ENCODE assay signal across 8 mouse cellular contexts in the genomic region with DNA sequence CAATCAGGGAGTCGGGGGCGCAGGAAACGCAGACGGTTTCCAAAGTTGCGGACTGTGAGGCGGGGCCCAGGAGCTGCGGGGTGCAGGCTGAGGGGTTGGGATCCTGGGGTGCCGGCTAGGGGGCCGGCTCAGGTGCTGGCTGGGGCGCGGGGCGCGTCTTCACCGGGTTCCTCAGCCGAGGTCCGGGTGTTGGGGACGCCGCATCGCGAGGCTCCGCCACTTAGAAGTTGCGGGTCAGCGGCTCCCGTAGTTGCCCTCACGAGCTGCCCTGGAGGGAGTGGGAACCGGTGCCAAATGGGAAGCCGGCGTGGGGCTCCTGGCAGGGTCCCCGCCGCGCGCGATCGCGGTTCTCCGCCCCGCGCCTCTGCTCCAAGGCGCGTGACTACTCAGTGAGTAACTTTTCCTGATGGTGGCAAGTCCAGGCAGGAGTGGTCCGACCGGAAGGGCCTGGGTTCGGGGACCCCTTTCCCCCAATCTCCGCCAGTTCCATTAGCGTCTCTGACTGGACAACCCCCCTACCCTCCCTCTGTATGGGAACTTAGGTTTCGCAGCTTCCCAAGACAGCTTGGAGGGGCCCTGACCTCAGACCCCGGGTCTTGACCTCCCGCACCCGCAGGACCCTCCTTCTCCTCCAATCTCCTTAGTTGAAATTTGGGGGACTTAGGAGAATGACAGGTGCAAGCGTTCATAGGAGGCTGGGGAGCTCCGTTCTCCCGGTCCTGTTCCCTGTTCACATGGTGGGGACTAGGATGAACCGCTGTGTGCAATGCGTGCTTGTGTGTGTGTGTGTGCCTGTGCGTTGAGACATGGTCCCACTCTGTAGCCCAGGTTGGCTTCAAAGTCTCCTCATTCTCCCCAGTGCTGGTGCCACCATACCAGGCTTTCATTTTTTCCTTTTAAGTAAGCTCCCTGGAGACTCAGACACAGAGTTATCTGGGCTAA. TPM values are rescaled to one million over a fixed set of nuclear protein-coding genes. Genes with fewer than 3 reads are reported as not detected.
A peak's percentile ranks its signal among the peaks of the same experiment; 100 is the strongest.
DNase-seq lines count a peak whose midpoint lies in the region; ATAC-seq and TF ChIP-seq lines count a peak whose summit lies in the region.

No protein-coding gene starts in this region.

- TF ChIP-seq EP300 in CH12.LX (IDR thresholded peaks at IDR 0.05; ENCODE audit: low read length) = no peak
- no peak for TF ChIP-seq EP300 in lung, postnatal 0 days (IDR thresholded peaks at IDR 0.05)
- TF ChIP-seq EP300 in stomach, postnatal 0 days (optimal IDR thresholded peaks at IDR 0.05) = no peak

- peaks cover 13 to 32% of the 10 kb centered on the region in 2 experiments for H3K36me3 ChIP-seq in CH12.LX (replicated peaks in 1 of 2; ENCODE audit: control insufficient read depth in 1 of 2, insufficient read depth in 1 of 2, low read length in 1 of 2)
- H3K36me3 ChIP-seq in embryonic facial prominence, embryonic 14.5 days (ENCODE audit: control insufficient read depth, insufficient read depth, low read length) = peaks cover 33% of the 10 kb centered on the region
- H3K36me3 ChIP-seq in lung, postnatal 0 days (ENCODE audit: insufficient read depth, low read length) = 0 out of 2 replicates have a peak, but pooled peaks cover 9% of the 10 kb centered on the region
- peaks cover 3% of the 10 kb centered on the region; the same call in 1 of the 2 replicates for H3K36me3 ChIP-seq in stomach, postnatal 0 days (ENCODE audit: control insufficient read depth, insufficient read depth, low read length)

- intact Hi-C loops in gastrocnemius, adult 2 months (cut with DNase I) = no loop called here

- H3K4me2 ChIP-seq in CH12.LX (ENCODE audit: insufficient read depth, low read depth, poor library complexity, severe bottlenecking) = peak overlapping the region; percentile 45
- H3K4me2 ChIP-seq in embryonic facial prominence, embryonic 14.5 days (ENCODE audit: low read depth, low read length) = peak overlapping the region; percentile 70
- peak overlapping the region; percentile 73 for H3K4me2 ChIP-seq in lung, postnatal 0 days (replicated peaks; ENCODE audit: low read depth, low read length)
- peak overlapping the region; percentile 94 for H3K4me2 ChIP-seq in stomach, postnatal 0 days (replicated peaks; ENCODE audit: low read depth)

- no peak for DNase-seq in gastrocnemius, adult 2 months
- no peak for DNase-seq in gastrocnemius, postnatal 25 days
- DNase-seq in CH12.LX (ENCODE audit: extremely low read depth) = no peak
- peak; percentile 19 for DNase-seq in embryonic facial prominence, embryonic 14.5 days (ENCODE audit: low spot score)
- peak; percentile 22 for DNase-seq in induced T-regulatory cell, adult 2 months (ENCODE audit: low read depth)
- DNase-seq in lung, postnatal 0 days (ENCODE audit: low spot score) = no peak
- peak; percentile 46 for DNase-seq in stomach, postnatal 0 days (ENCODE audit: low spot score)
- no peak for DNase-seq in right cerebral cortex, postnatal 10 days (ENCODE audit: low spot score in 2 of 2)

- in situ Hi-C loops in CH12.LX (cut with MboI; ENCODE audit: low pct_ligation_motif_present, low pct_unique_long_range_greater_than_20kb, low sequenced_read_pairs) = no loop called here

- peak overlapping the region; percentile 83 for H3K4me3 ChIP-seq in gastrocnemius, adult 2 months
- H3K4me3 ChIP-seq in CH12.LX (replicated peaks in 1 of 3; ENCODE audit: low read depth in 2 of 3, low read length in 2 of 3, poor library complexity in 1 of 3) = peak overlapping the region; percentile 74 to 96 (median 88)
- peak overlapping the region; percentile 74 for H3K4me3 ChIP-seq in embryonic facial prominence, embryonic 14.5 days (ENCODE audit: low read depth, low read length)
- H3K4me3 ChIP-seq in lung, postnatal 0 days (ENCODE audit: low read depth, low read length) = peak overlapping the region; percentile 73
- H3K4me3 ChIP-seq in stomach, postnatal 0 days (ENCODE audit: low read depth, low read length) = peak overlapping the region; percentile 88

- H3K27ac ChIP-seq in gastrocnemius, adult 2 months = peak overlapping the region; percentile 89
- H3K27ac ChIP-seq in CH12.LX (ENCODE audit: insufficient read depth, low read depth) = no peak overlapping the region
- peak overlapping the region; percentile 72 for H3K27ac ChIP-seq in embryonic facial prominence, embryonic 14.5 days (replicated peaks; ENCODE audit: low read depth, low read length)
- H3K27ac ChIP-seq in lung, postnatal 0 days (ENCODE audit: low read length) = peak overlapping the region; percentile 69
- H3K27ac ChIP-seq in stomach, postnatal 0 days (replicated peaks) = peak overlapping the region; percentile 82

- TF ChIP-seq RAD21 in CH12.LX (IDR thresholded peaks at IDR 0.05; ENCODE audit: low read depth, low read length) = no peak

- peaks cover 3% of the 10 kb centered on the region for H3K9me3 ChIP-seq in CH12.LX (replicated peaks; ENCODE audit: low read length)
- H3K9me3 ChIP-seq in embryonic facial prominence, embryonic 14.5 days (ENCODE audit: control insufficient read depth, low read length) = no peaks in the 10 kb centered on the region
- no peaks in the 10 kb centered on the region for H3K9me3 ChIP-seq in lung, postnatal 0 days (ENCODE audit: low read length)
- H3K9me3 ChIP-seq in stomach, postnatal 0 days (ENCODE audit: control insufficient read depth, low read length) = no peaks in the 10 kb centered on the region

- TF ChIP-seq POLR2A in CH12.LX (IDR thresholded peaks at IDR 0.05; ENCODE audit: low read depth, low read length) = no peak

- 0% methylated on average over 29 of the region's 55 CpGs for WGBS in embryonic facial prominence, embryonic 14.5 days
- 2% methylated on average over 45 of the region's 55 CpGs for WGBS in lung, postnatal 0 days
- WGBS in stomach, postnatal 0 days = 1% methylated on average over 55 of the region's 55 CpGs

- no peaks in the 10 kb centered on the region for H3K79me2 ChIP-seq in CH12.LX (replicated peaks; ENCODE audit: control insufficient read depth, extremely low read depth, insufficient read depth, poor library complexity, severe bottlenecking)

- no peaks in the 10 kb centered on the region for H3K27me3 ChIP-seq in CH12.LX (replicated peaks)
- H3K27me3 ChIP-seq in embryonic facial prominence, embryonic 14.5 days (replicated peaks; ENCODE audit: control insufficient read depth, insufficient read depth, low read length) = no peaks in the 10 kb centered on the region
- no peaks in the 10 kb centered on the region for H3K27me3 ChIP-seq in lung, postnatal 0 days (replicated peaks; ENCODE audit: insufficient read depth, low read length)
- no peaks in the 10 kb centered on the region for H3K27me3 ChIP-seq in stomach, postnatal 0 days (ENCODE audit: control insufficient read depth, insufficient read depth, low read length)

- no peak for TF ChIP-seq CTCF in gastrocnemius, adult 2 months (IDR thresholded peaks at IDR 0.05)
- TF ChIP-seq CTCF in CH12.LX (conservative IDR thresholded peaks at IDR 0.05 in 1 of 2, IDR thresholded peaks at IDR 0.05 in 1 of 2; ENCODE audit: low read depth in 2 of 2, low read length in 2 of 2) = no peak
- TF ChIP-seq CTCF in lung, postnatal 0 days (IDR thresholded peaks at IDR 0.05) = no peak
- TF ChIP-seq CTCF in stomach, postnatal 0 days (IDR thresholded peaks at IDR 0.05; ENCODE audit: low read depth) = no peak

- peak; percentile 69 for ATAC-seq in embryonic facial prominence, embryonic 14.5 days (ENCODE audit: low read depth)
- ATAC-seq in lung, postnatal 0 days = peak; percentile 36
- ATAC-seq in stomach, postnatal 0 days (ENCODE audit: low FRiP score, low TSS enrichment) = peak; percentile 50

- peaks cover 5 to 15% of the 10 kb centered on the region in 2 experiments for H3K4me1 ChIP-seq in CH12.LX (ENCODE audit: control insufficient read depth in 1 of 2, insufficient read depth in 2 of 2)
- H3K4me1 ChIP-seq in embryonic facial prominence, embryonic 14.5 days (ENCODE audit: control insufficient read depth, insufficient read depth, low read length) = no peaks in the 10 kb centered on the region
- H3K4me1 ChIP-seq in lung, postnatal 0 days (ENCODE audit: insufficient read depth, low read depth, low read length) = no peaks in the 10 kb centered on the region; the same call in 1 of the 2 replicates
- no peaks in the 10 kb centered on the region for H3K4me1 ChIP-seq in stomach, postnatal 0 days (replicated peaks; ENCODE audit: control insufficient read depth, insufficient read depth)

- dilution Hi-C loops in CH12.LX (cut with MboI; ENCODE audit: extremely low pct_ligation_motif_present, extremely low pct_unique_long_range_greater_than_20kb, low sequenced_read_pairs) = no loop called here

- H3K9ac ChIP-seq in CH12.LX (ENCODE audit: insufficient read depth, low read depth) = peak overlapping the region; percentile 92
- peak overlapping the region; percentile 82 for H3K9ac ChIP-seq in embryonic facial prominence, embryonic 14.5 days (ENCODE audit: low read depth, low read length)
- peak overlapping the region; percentile 76 for H3K9ac ChIP-seq in lung, postnatal 0 days (replicated peaks; ENCODE audit: low read depth)
- peak overlapping the region; percentile 90 for H3K9ac ChIP-seq in stomach, postnatal 0 days (ENCODE audit: low read length)

RNA-seq across cellular contexts. Expression of a gene that starts 0.8 kb away (rescaled TPM):
- 1 to 10 TPM; 3.8 to 4.3 TPM for total RNA-seq in gastrocnemius, adult 2 months (2021)
- 1 to 10 TPM; 3.0 to 4.7 TPM for total RNA-seq in gastrocnemius, postnatal 25 days (2021)
- total RNA-seq in CH12.LX (2012; rRNA removed) (12.5 and 14.0 TPM in 2 replicates), CH12.LX (2014; rRNA removed) (7.5 and 9.0 TPM in 2 replicates)
- 11.8 TPM in 2 replicates for polyA plus RNA-seq in CH12.LX (2012; ENCODE audit: insufficient read length, low read depth)
- 26.8 and 37.3 TPM in 2 replicates for polyA plus RNA-seq in embryonic facial prominence, embryonic 14.5 days (2014; fragmentation: Nextera tagmentation; extraction: Ambion mirVana)
- polyA plus RNA-seq in lung, postnatal 0 days (2015; fragmentation: Nextera tagmentation; extraction: Ambion mirVana) = 54.1 and 61.1 TPM in 2 replicates
- 13.8 and 17.5 TPM in 2 replicates for polyA plus RNA-seq in stomach, postnatal 0 days (2015; fragmentation: Nextera tagmentation; extraction: Ambion mirVana)

RNA-seq across cellular contexts. Expression of a gene that starts 18.9 kb away (rescaled TPM):
- 10 to 100 TPM; 29.9 to 30.0 TPM for total RNA-seq in gastrocnemius, adult 2 months (2021)
- total RNA-seq in gastrocnemius, postnatal 25 days (2021) = 10 to 100 TPM; 26.9 to 30.7 TPM
- total RNA-seq in CH12.LX (2012; rRNA removed) (76.6 and 77.3 TPM in 2 replicates), CH12.LX (2014; rRNA removed) (58.9 and 64.9 TPM in 2 replicates)
- polyA plus RNA-seq in CH12.LX (2012; ENCODE audit: insufficient read length, low read depth) = 98.4 and 129 TPM in 2 replicates
- 47.4 and 49.2 TPM in 2 replicates for polyA plus RNA-seq in embryonic facial prominence, embryonic 14.5 days (2014; fragmentation: Nextera tagmentation; extraction: Ambion mirVana)
- polyA plus RNA-seq in lung, postnatal 0 days (2015; fragmentation: Nextera tagmentation; extraction: Ambion mirVana) = 29.9 and 32.5 TPM in 2 replicates
- polyA plus RNA-seq in stomach, postnatal 0 days (2015; fragmentation: Nextera tagmentation; extraction: Ambion mirVana) = 35.0 and 36.0 TPM in 2 replicates

RNA-seq across cellular contexts. Expression of a gene that starts 18.9 kb away (rescaled TPM):
- 100 to 1,000 TPM; 118 to 128 TPM for total RNA-seq in gastrocnemius, adult 2 months (2021)
- 100 to 1,000 TPM; 113 to 119 TPM for total RNA-seq in gastrocnemius, postnatal 25 days (2021)
- total RNA-seq in CH12.LX (2012; rRNA removed) (204 and 243 TPM in 2 replicates), CH12.LX (2014; rRNA removed) (134 and 139 TPM in 2 replicates)
- polyA plus RNA-seq in CH12.LX (2012; ENCODE audit: insufficient read length, low read depth) = 148 and 191 TPM in 2 replicates
- 314 and 345 TPM in 2 replicates for polyA plus RNA-seq in embryonic facial prominence, embryonic 14.5 days (2014; fragmentation: Nextera tagmentation; extraction: Ambion mirVana)
- polyA plus RNA-seq in lung, postnatal 0 days (2015; fragmentation: Nextera tagmentation; extraction: Ambion mirVana) = 266 and 297 TPM in 2 replicates
- polyA plus RNA-seq in stomach, postnatal 0 days (2015; fragmentation: Nextera tagmentation; extraction: Ambion mirVana) = 347 and 366 TPM in 2 replicates

RNA-seq across cellular contexts. Expression of a gene that starts 32.2 kb away (rescaled TPM):
- total RNA-seq in gastrocnemius, adult 2 months (2021) = 10 to 100 TPM; 14.0 to 23.3 TPM
- total RNA-seq in gastrocnemius, postnatal 25 days (2021) = 10 to 100 TPM; 13.8 to 15.8 TPM
- total RNA-seq in CH12.LX (2012; rRNA removed) = 0.13 TPM in 1 of 2 replicates, not detected in the other
- total RNA-seq in CH12.LX (2014; rRNA removed) = not detected in 2 replicates
- polyA plus RNA-seq in CH12.LX (2012; ENCODE audit: insufficient read length, low read depth) = not detected in 2 replicates
- 10.0 and 10.7 TPM in 2 replicates for polyA plus RNA-seq in embryonic facial prominence, embryonic 14.5 days (2014; fragmentation: Nextera tagmentation; extraction: Ambion mirVana)
- polyA plus RNA-seq in lung, postnatal 0 days (2015; fragmentation: Nextera tagmentation; extraction: Ambion mirVana) = 0.63 and 1.6 TPM in 2 replicates
- 2.0 and 2.6 TPM in 2 replicates for polyA plus RNA-seq in stomach, postnatal 0 days (2015; fragmentation: Nextera tagmentation; extraction: Ambion mirVana)

RNA-seq across cellular contexts. Expression of a gene that starts 46.2 kb away (rescaled TPM):
- total RNA-seq in gastrocnemius, adult 2 months (2021) = 1 to 10 TPM in 1 of 2 experiments, not detected in 1; 1.0 TPM
- 1 to 10 TPM in 1 of 2 experiments, under 1 TPM in 1; 0.72 to 2.5 TPM for total RNA-seq in gastrocnemius, postnatal 25 days (2021)
- total RNA-seq in CH12.LX (2012; rRNA removed) (0.08 and 0.17 TPM in 2 replicates), CH12.LX (2014; rRNA removed) (not detected in 2 replicates)
- polyA plus RNA-seq in CH12.LX (2012; ENCODE audit: insufficient read length, low read depth) = 0.26 TPM in 1 of 2 replicates, not detected in the other
- 1.7 TPM in 1 of 2 replicates, not detected in the other for polyA plus RNA-seq in embryonic facial prominence, embryonic 14.5 days (2014; fragmentation: Nextera tagmentation; extraction: Ambion mirVana)
- 0.33 and 0.81 TPM in 2 replicates for polyA plus RNA-seq in lung, postnatal 0 days (2015; fragmentation: Nextera tagmentation; extraction: Ambion mirVana)
- 0.53 TPM in 2 replicates for polyA plus RNA-seq in stomach, postnatal 0 days (2015; fragmentation: Nextera tagmentation; extraction: Ambion mirVana)

Comparison
In these comparisons a context has a peak if more than half of its experiments do, and no peak if none do; other contexts are left out.
1. DNase-seq: peak in embryonic facial prominence, embryonic 14.5 days (single experiment), induced T-regulatory cell, adult 2 months (single experiment) and stomach, postnatal 0 days (single experiment); none in gastrocnemius, adult 2 months (single experiment), gastrocnemius, postnatal 25 days (single experiment), CH12.LX (single experiment), lung, postnatal 0 days (single experiment) and right cerebral cortex, postnatal 10 days (0 of 2).
2. Peak in every context shown above with its lines, with median percentiles within 50 percentile points of each other: H3K4me3 ChIP-seq, H3K4me2 ChIP-seq, H3K9ac ChIP-seq and ATAC-seq.